Mouse (Mus musculus) lung, adult 2 months (tissue): ENCODE results near the gene Tspo.
A peak's percentile ranks its signal among the peaks of the same experiment; 100 is the strongest.

Experiments used
- CTCF ChIP-seq: fragments of 200-500 bp; IDR thresholded peaks from 2 replicates; pipeline ENCODE4 v1.5.1; 2011; ENCODE audit warnings: mild to moderate bottlenecking, low read length, control low read depth; ENCODE audit not compliant: insufficient read depth
- POLR2A ChIP-seq: fragments of 200-500 bp; IDR thresholded peaks from 2 replicates; pipeline ENCODE4 v1.6.1; 2011; ENCODE audit warnings: low read depth, mild to moderate bottlenecking, control low read depth, low read length, borderline replicate concordance; ENCODE audit errors: extremely low read depth

DNA sequence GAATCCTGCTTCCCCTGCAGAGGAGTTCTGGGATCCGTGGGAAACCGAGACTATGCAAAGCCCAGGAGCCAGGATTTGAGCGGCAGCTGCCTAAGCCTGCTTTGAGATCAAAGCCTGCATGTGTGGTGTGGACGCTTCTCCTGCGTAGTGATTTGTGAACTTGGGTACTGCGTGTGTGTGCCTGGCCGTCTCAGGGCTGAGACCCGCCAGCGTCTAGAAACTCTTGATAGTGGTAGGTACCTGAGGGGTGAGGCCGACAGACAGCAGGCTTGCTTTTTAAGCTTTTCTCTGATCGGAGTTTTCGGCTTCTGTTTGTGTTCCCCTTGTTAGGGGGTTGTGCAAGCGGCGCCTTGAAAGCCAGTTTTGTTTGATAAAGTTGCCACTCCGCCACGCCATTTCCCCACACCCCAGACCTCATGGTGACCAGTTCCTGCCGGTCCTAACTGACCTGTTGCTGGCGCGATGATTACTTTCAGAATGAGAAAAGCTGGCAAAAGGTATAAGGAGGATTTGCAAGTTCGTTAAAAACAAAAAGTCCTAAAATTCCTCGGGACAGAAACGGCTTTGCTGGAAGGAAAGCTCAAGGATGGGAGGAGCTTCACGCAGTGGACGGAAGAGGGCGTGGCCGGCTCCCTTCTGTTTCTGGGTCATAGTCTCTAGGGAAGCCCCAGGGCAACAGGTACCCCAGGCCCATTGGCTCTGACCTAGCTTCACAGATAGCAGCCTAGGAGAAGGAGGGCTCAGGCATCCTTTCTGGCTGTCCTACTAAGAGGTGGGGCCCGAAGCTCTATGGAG is 662 bp downstream of the Tspo start:
- TF ChIP-seq CTCF (no peak), POLR2A (peak; percentile 49; the same call in 1 of the 2 replicates)
